In the genomic region with DNA sequence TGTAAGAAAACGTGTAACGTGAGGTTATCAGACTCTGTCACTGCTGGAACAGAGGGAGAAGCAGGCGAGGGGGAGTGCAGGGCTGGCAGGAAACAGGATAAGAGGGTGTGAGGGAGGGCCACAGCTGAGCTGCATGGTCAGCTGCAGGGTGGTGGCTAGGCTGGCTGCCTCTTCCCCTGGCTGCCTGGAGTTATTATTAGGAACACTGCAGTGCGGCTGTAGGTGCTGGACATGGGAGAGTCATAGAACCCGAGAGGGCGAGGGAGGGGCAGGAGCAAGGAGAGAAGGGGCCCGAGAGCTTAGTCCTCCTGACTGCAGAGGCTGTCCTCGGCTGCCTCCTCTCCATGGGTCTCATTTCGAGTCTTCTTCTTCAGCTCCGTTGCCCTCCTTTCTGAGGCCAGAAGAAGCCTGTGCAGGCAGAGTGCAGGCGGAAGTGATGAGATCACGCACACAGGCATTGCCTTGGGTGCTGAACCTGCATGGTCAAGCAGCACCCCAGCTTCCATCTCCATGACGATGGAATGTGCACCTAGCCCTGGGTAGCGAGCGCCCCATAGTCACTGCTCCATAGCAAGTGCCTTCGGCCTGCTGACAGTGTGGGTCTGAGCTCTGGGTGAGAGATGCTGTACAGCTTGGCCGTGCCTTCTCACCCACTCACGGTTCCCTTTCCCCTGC, we compare ENCODE assay signal across 8 mouse cellular contexts. TPM values are rescaled to one million over a fixed set of nuclear protein-coding genes. Genes with fewer than 3 reads are reported as not detected.
DNase-seq lines count a peak whose midpoint lies in the region; ATAC-seq and TF ChIP-seq lines count a peak whose summit lies in the region.

No protein-coding gene starts in this region.

- no peak overlapping the region for H3K4me2 ChIP-seq in intestine, embryonic 15.5 days (replicated peaks)
- peak overlapping the region; percentile 16; the same call in 1 of the 2 replicates for H3K4me2 ChIP-seq in lung, embryonic 15.5 days

- no peaks in the 10 kb centered on the region for H3K9me3 ChIP-seq in intestine, embryonic 15.5 days
- no peaks in the 10 kb centered on the region for H3K9me3 ChIP-seq in lung, embryonic 15.5 days

- TF ChIP-seq CTCF in bone marrow macrophage, adult 2 months (IDR thresholded peaks at IDR 0.05; ENCODE audit: low read depth, low read length), result no peak

- H3K36me3 ChIP-seq in intestine, embryonic 15.5 days, result peaks cover 8% of the 10 kb centered on the region; the same call in 1 of the 2 replicates
- peaks cover 18% of the 10 kb centered on the region; the same call in 1 of the 2 replicates for H3K36me3 ChIP-seq in lung, embryonic 15.5 days

- no peaks in the 10 kb centered on the region for H3K27me3 ChIP-seq in intestine, embryonic 15.5 days (replicated peaks)
- H3K27me3 ChIP-seq in lung, embryonic 15.5 days, result no peaks in the 10 kb centered on the region

- H3K27ac ChIP-seq in bone marrow macrophage, adult 2 months (ENCODE audit: insufficient read depth, low read depth, low read length), result peak overlapping the region; percentile 93
- 0 out of 2 replicates have a peak overlapping the region, but pooled peaks have one; percentile 15 for H3K27ac ChIP-seq in intestine, embryonic 15.5 days
- H3K27ac ChIP-seq in lung, embryonic 15.5 days, result peak overlapping the region; percentile 61

- peaks cover 34% of the 10 kb centered on the region for H3K4me1 ChIP-seq in bone marrow macrophage, adult 2 months (ENCODE audit: control insufficient read depth, insufficient read depth, low read length)
- H3K4me1 ChIP-seq in intestine, embryonic 15.5 days (replicated peaks), result peaks cover 40% of the 10 kb centered on the region
- H3K4me1 ChIP-seq in lung, embryonic 15.5 days, result peaks cover 46% of the 10 kb centered on the region

- no peak for TF ChIP-seq POLR2A in bone marrow macrophage, adult 2 months (IDR thresholded peaks at IDR 0.05; ENCODE audit: borderline replicate concordance, low read depth, low read length)

- peak; percentile 49 for DNase-seq in kidney, adult 11 months
- DNase-seq in kidney, adult 18-20 months, result no peak
- peak; percentile 81 for DNase-seq in testis, postnatal 14 days (ENCODE audit: low spot score)
- DNase-seq in right cerebral cortex, postnatal 25 days, result no peak

- H3K9ac ChIP-seq in intestine, embryonic 15.5 days, result 0 out of 2 replicates have a peak overlapping the region, but pooled peaks have one; percentile 30
- H3K9ac ChIP-seq in lung, embryonic 15.5 days, result no peak overlapping the region

- WGBS in intestine, embryonic 15.5 days, result 60% methylated on average over 18 of the region's 18 CpGs
- WGBS in lung, embryonic 15.5 days, result 52% methylated on average over 18 of the region's 18 CpGs

- peak overlapping the region; percentile 44 for H3K4me3 ChIP-seq in bone marrow macrophage, adult 2 months (ENCODE audit: insufficient read depth, low read length)
- H3K4me3 ChIP-seq in intestine, embryonic 15.5 days (replicated peaks), result no peak overlapping the region
- H3K4me3 ChIP-seq in lung, embryonic 15.5 days, result no peak overlapping the region

- ATAC-seq in granulocyte monocyte progenitor cell, adult 5-6 weeks (replicated peaks; ENCODE audit: poor library complexity, severe bottlenecking), result 0 out of 2 replicates have a peak, but pooled peaks have one; percentile 4
- no peak for ATAC-seq in intestine, embryonic 15.5 days
- no peak for ATAC-seq in lung, embryonic 15.5 days (ENCODE audit: borderline replicate concordance, extremely low read depth, low FRiP score, low TSS enrichment)

RNA-seq across cellular contexts. Expression of a gene that starts 3.3 kb away (rescaled TPM):
- polyA plus RNA-seq in bone marrow macrophage, adult 2 months (2012; ENCODE audit: insufficient read depth, insufficient read length, missing spikeins), result 51.8 and 57.0 TPM in 2 replicates
- total RNA-seq in granulocyte monocyte progenitor cell, adult 5-6 weeks (2014; fragmentation: Nextera tagmentation), result 26.4 and 37.4 TPM in 2 replicates
- total RNA-seq in granulocyte monocyte progenitor cell, adult 5-6 weeks (2017), result 11.8 and 14.0 TPM in 2 replicates
- 6.9 and 7.2 TPM in 2 replicates for polyA plus RNA-seq in intestine, embryonic 15.5 days (2015; fragmentation: Nextera tagmentation; extraction: Ambion mirVana)
- 5.7 and 6.8 TPM in 2 replicates for polyA plus RNA-seq in lung, embryonic 15.5 days (2015; fragmentation: Nextera tagmentation; extraction: Ambion mirVana)

RNA-seq across cellular contexts. Expression of a gene that starts 16.7 kb away (rescaled TPM):
- polyA plus RNA-seq in bone marrow macrophage, adult 2 months (2012; ENCODE audit: insufficient read depth, insufficient read length, missing spikeins), result 10.7 and 11.4 TPM in 2 replicates
- 65.6 and 82.8 TPM in 2 replicates for total RNA-seq in granulocyte monocyte progenitor cell, adult 5-6 weeks (2014; fragmentation: Nextera tagmentation)
- 79.2 and 82.4 TPM in 2 replicates for total RNA-seq in granulocyte monocyte progenitor cell, adult 5-6 weeks (2017)
- 68.1 and 70.3 TPM in 2 replicates for polyA plus RNA-seq in intestine, embryonic 15.5 days (2015; fragmentation: Nextera tagmentation; extraction: Ambion mirVana)
- polyA plus RNA-seq in lung, embryonic 15.5 days (2015; fragmentation: Nextera tagmentation; extraction: Ambion mirVana), result 56.5 and 58.8 TPM in 2 replicates

RNA-seq across cellular contexts. Expression of a gene that starts 17.9 kb away (rescaled TPM):
- polyA plus RNA-seq in bone marrow macrophage, adult 2 months (2012; ENCODE audit: insufficient read depth, insufficient read length, missing spikeins), result 229 and 264 TPM in 2 replicates
- total RNA-seq in granulocyte monocyte progenitor cell, adult 5-6 weeks (2014; fragmentation: Nextera tagmentation), result 2,842 and 3,031 TPM in 2 replicates
- total RNA-seq in granulocyte monocyte progenitor cell, adult 5-6 weeks (2017), result 1,694 and 2,022 TPM in 2 replicates
- 2,230 and 2,316 TPM in 2 replicates for polyA plus RNA-seq in intestine, embryonic 15.5 days (2015; fragmentation: Nextera tagmentation; extraction: Ambion mirVana)
- 1,765 and 1,844 TPM in 2 replicates for polyA plus RNA-seq in lung, embryonic 15.5 days (2015; fragmentation: Nextera tagmentation; extraction: Ambion mirVana)

RNA-seq across cellular contexts. Expression of a gene that starts 43.1 kb away (rescaled TPM):
- polyA plus RNA-seq in bone marrow macrophage, adult 2 months (2012; ENCODE audit: insufficient read depth, insufficient read length, missing spikeins), result 83.1 and 85.5 TPM in 2 replicates
- 242 and 263 TPM in 2 replicates for total RNA-seq in granulocyte monocyte progenitor cell, adult 5-6 weeks (2014; fragmentation: Nextera tagmentation)
- total RNA-seq in granulocyte monocyte progenitor cell, adult 5-6 weeks (2017), result 242 and 288 TPM in 2 replicates
- 83.3 and 96.9 TPM in 2 replicates for polyA plus RNA-seq in intestine, embryonic 15.5 days (2015; fragmentation: Nextera tagmentation; extraction: Ambion mirVana)
- polyA plus RNA-seq in lung, embryonic 15.5 days (2015; fragmentation: Nextera tagmentation; extraction: Ambion mirVana), result 136 and 139 TPM in 2 replicates

RNA-seq across cellular contexts. Expression of a gene that starts 43.2 kb away (rescaled TPM):
- 68.6 and 82.0 TPM in 2 replicates for polyA plus RNA-seq in bone marrow macrophage, adult 2 months (2012; ENCODE audit: insufficient read depth, insufficient read length, missing spikeins)
- 117 and 197 TPM in 2 replicates for total RNA-seq in granulocyte monocyte progenitor cell, adult 5-6 weeks (2014; fragmentation: Nextera tagmentation)
- 121 and 155 TPM in 2 replicates for total RNA-seq in granulocyte monocyte progenitor cell, adult 5-6 weeks (2017)
- polyA plus RNA-seq in intestine, embryonic 15.5 days (2015; fragmentation: Nextera tagmentation; extraction: Ambion mirVana), result 267 and 273 TPM in 2 replicates
- 208 and 224 TPM in 2 replicates for polyA plus RNA-seq in lung, embryonic 15.5 days (2015; fragmentation: Nextera tagmentation; extraction: Ambion mirVana)

Comparison
In these comparisons a context has a peak if more than half of its experiments do, and no peak if none do; other contexts are left out.
1. DNase-seq: peak in kidney, adult 11 months (single experiment) and testis, postnatal 14 days (single experiment); none in kidney, adult 18-20 months (single experiment) and right cerebral cortex, postnatal 25 days (single experiment).
2. H3K27ac ChIP-seq: peak in every context shown above with its lines; median percentile 93 in bone marrow macrophage, adult 2 months; 61 in lung, embryonic 15.5 days; 15 in intestine, embryonic 15.5 days.